Mouse (Mus musculus): ENCODE results near the gene Spcs2. TPM values are rescaled to one million over a fixed set of nuclear protein-coding genes. Genes with fewer than 3 reads are reported as not detected.

Spcs2 gene
- polyA plus RNA-seq, 1 experiment from 2014 or later, result 189 TPM

DNA sequence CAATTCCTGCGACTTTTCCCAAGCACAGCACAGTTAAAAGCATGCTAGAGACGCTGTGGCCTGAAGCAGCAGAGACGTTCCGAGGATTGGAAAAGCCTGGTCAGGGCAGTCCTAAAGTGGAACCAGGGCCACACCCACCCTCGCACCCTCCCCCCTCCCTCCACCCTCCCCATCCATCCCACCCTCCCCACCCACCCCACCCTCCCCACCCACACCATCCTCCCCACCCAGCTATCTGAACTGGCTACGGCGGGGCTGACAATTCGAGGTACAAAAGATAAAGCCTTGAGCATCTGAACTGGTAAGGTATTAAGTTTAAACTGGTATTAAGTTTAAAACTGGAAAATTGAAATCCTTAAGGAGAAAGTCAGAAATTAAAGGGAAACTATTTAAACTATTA, 59.7 kb downstream of the Spcs2 start:
- Histone ChIP-seq H3K4me2 (ENCODE audit: low read depth, low read length) (peak overlapping the region; percentile 62), H3K27ac (ENCODE audit: low read length) (peak overlapping the region; percentile 91), H3K9me3 (replicated peaks; ENCODE audit: control insufficient read depth, low read length) (no peaks in the 10 kb centered on the region), H3K4me3 (ENCODE audit: low read depth, low read length) (peak overlapping the region; percentile 30), H3K4me1 (ENCODE audit: control insufficient read depth, low read depth, low read length) (peaks cover 26% of the 10 kb centered on the region), H3K9ac (ENCODE audit: low read depth, low read length) (peak overlapping the region; percentile 23; the same call in 1 of the 2 replicates), H3K36me3 (ENCODE audit: control insufficient read depth, insufficient read depth) (no peaks in the 10 kb centered on the region), H3K27me3 (ENCODE audit: control insufficient read depth, insufficient read depth, low read depth, low read length) (no peaks in the 10 kb centered on the region)
- 41% methylated on average over 8 of the region's 8 CpGs for WGBS (ENCODE audit: insufficient replicate concordance)
- peak; percentile 88 for ATAC-seq (ENCODE audit: low read depth)

DNA sequence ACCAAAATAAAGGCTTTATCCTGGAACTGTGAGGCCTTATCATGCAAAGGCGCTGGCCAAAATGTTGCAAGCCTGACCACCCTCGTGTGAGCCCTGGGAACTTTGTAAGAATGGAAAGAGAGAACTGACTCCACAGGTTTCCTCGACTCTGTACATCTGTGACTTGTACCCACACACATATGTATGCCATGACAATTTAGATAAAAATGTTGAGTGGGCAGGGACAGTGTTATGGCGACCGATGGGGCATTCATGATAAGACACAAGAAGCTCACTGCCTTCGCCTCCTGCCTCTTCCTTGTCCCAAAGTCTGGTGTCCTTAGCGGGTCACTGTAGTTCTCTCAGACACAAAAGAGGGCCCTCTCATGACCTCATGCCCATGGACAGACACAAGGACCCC, 64.1 kb downstream of the Spcs2 start:
- Histone ChIP-seq H3K9me3 (replicated peaks; ENCODE audit: control insufficient read depth, low read length) (no peaks in the 10 kb centered on the region), H3K4me3 (ENCODE audit: low read depth, low read length) (no peak overlapping the region), H3K4me2 (ENCODE audit: low read depth, low read length) (peak overlapping the region; percentile 43), H3K27ac (ENCODE audit: low read length) (peak overlapping the region; percentile 76), H3K9ac (ENCODE audit: low read depth, low read length) (peak overlapping the region; percentile 27), H3K36me3 (ENCODE audit: control insufficient read depth, insufficient read depth) (no peaks in the 10 kb centered on the region), H3K4me1 (ENCODE audit: control insufficient read depth, low read depth, low read length) (peaks cover 29% of the 10 kb centered on the region), H3K27me3 (ENCODE audit: control insufficient read depth, insufficient read depth, low read depth, low read length) (peaks cover 16% of the 10 kb centered on the region)
- ATAC-seq (ENCODE audit: low read depth), result peak; percentile 62
- WGBS (ENCODE audit: insufficient replicate concordance), result 35% methylated on average over 7 of the region's 7 CpGs

DNA sequence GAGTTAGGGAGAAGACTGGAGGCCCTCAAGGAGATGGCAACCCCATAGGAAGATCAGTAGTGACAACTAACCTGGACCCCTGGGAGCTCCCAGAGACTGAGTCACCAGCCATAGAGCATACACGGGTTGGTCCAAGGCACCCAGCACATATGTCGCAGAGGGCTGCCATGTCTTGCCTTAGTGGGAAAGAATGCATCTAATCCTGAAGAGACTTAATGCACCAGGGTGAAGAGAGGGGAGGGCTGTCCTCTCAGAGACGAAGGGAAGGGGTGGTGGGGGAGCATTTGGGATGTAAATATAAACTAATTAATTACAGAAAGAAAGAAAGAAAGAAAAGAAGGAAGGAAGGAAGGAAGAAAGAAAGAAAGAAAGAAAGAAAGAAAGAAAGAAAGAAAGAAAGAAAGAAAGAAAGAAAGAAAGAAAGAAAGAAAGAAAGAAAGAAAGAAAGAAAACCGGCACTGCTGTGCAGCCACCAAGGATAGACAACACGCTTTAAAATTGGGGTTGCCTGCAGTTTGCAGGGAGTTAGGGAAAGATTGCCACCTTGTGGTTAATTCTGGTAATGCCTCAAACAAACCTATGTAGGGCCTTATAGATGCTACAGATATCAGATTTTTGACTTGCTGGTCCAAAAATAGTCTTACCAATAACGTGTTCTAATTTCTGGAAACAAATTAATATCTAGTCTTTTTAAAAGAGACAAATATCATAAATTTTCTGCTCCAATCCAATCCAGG, 65.2 kb downstream of the Spcs2 start:
- H3K9me3 ChIP-seq (replicated peaks; ENCODE audit: control insufficient read depth, low read length), result no peaks in the 10 kb centered on the region
- H3K27ac ChIP-seq (ENCODE audit: low read length), result no peak overlapping the region; the same call in 1 of the 2 replicates
- H3K9ac ChIP-seq (ENCODE audit: low read depth, low read length), result no peak overlapping the region
- H3K36me3 ChIP-seq (ENCODE audit: control insufficient read depth, insufficient read depth), result no peaks in the 10 kb centered on the region
- 33% methylated on average over 6 of the region's 6 CpGs for WGBS (ENCODE audit: insufficient replicate concordance)
- no peak for ATAC-seq (ENCODE audit: low read depth)
- H3K4me2 ChIP-seq (ENCODE audit: low read depth, low read length), result no peak overlapping the region
- H3K27me3 ChIP-seq (ENCODE audit: control insufficient read depth, insufficient read depth, low read depth, low read length), result peaks cover 16% of the 10 kb centered on the region
- H3K4me3 ChIP-seq (ENCODE audit: low read depth, low read length), result no peak overlapping the region
- H3K4me1 ChIP-seq (ENCODE audit: control insufficient read depth, low read depth, low read length), result peaks cover 23% of the 10 kb centered on the region

DNA sequence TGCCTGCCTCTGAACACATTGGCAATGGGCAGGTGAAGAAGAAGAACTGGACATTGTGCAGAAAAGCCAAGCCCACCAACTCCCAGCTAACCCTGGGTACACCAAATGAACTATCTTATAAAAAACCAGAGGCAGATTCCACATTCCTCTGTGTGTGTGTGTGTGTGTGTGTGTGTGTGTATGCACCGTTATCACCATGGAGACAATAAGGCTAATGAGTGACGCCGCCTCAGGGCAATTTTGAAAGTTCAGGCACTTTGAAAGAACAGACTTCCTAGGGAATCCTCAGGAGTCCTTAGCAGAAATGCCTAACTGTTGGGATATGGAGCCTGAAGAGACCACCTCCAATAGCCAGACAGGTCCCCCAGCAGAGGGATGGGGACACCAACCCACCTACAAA, 66.0 kb downstream of the Spcs2 start:
- Histone ChIP-seq H3K27ac (ENCODE audit: low read length) (no peak overlapping the region), H3K4me2 (ENCODE audit: low read depth, low read length) (no peak overlapping the region), H3K36me3 (ENCODE audit: control insufficient read depth, insufficient read depth) (no peaks in the 10 kb centered on the region), H3K4me3 (ENCODE audit: low read depth, low read length) (no peak overlapping the region), H3K9ac (ENCODE audit: low read depth, low read length) (no peak overlapping the region), H3K4me1 (ENCODE audit: control insufficient read depth, low read depth, low read length) (peaks cover 17% of the 10 kb centered on the region), H3K9me3 (replicated peaks; ENCODE audit: control insufficient read depth, low read length) (no peaks in the 10 kb centered on the region), H3K27me3 (ENCODE audit: control insufficient read depth, insufficient read depth, low read depth, low read length) (peaks cover 16% of the 10 kb centered on the region)
- ATAC-seq (ENCODE audit: low read depth), result no peak
- 82% methylated on average over 3 of the region's 3 CpGs for WGBS (ENCODE audit: insufficient replicate concordance)

DNA sequence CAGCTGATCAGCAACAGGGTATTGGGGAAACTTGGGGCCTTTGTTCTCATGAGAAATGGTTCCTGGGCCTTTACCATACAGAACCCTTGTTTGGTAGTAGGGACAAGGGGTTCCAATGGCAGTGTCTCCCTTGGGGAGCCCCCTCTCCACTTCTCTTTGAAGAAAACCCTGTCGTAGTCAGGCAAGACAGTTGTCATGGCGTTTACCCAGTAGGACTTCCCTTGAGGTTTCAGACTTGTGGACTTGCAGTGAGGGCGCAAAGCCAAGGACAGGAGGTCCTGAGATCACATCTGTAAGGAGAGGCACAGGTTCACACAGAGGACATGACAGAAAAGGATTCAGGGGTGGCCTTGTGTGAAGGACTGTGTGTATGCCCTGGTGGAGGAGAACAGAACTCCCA, 66.8 kb downstream of the Spcs2 start:
- Histone ChIP-seq H3K4me3 (ENCODE audit: low read depth, low read length) (no peak overlapping the region), H3K27me3 (ENCODE audit: control insufficient read depth, insufficient read depth, low read depth, low read length) (peaks cover 16% of the 10 kb centered on the region), H3K9me3 (replicated peaks; ENCODE audit: control insufficient read depth, low read length) (no peaks in the 10 kb centered on the region), H3K9ac (ENCODE audit: low read depth, low read length) (no peak overlapping the region), H3K27ac (ENCODE audit: low read length) (no peak overlapping the region), H3K36me3 (ENCODE audit: control insufficient read depth, insufficient read depth) (no peaks in the 10 kb centered on the region), H3K4me1 (ENCODE audit: control insufficient read depth, low read depth, low read length) (peaks cover 17% of the 10 kb centered on the region), H3K4me2 (ENCODE audit: low read depth, low read length) (no peak overlapping the region)
- ATAC-seq (ENCODE audit: low read depth), result no peak
- 56% methylated on average over 3 of the region's 3 CpGs for WGBS (ENCODE audit: insufficient replicate concordance)

DNA sequence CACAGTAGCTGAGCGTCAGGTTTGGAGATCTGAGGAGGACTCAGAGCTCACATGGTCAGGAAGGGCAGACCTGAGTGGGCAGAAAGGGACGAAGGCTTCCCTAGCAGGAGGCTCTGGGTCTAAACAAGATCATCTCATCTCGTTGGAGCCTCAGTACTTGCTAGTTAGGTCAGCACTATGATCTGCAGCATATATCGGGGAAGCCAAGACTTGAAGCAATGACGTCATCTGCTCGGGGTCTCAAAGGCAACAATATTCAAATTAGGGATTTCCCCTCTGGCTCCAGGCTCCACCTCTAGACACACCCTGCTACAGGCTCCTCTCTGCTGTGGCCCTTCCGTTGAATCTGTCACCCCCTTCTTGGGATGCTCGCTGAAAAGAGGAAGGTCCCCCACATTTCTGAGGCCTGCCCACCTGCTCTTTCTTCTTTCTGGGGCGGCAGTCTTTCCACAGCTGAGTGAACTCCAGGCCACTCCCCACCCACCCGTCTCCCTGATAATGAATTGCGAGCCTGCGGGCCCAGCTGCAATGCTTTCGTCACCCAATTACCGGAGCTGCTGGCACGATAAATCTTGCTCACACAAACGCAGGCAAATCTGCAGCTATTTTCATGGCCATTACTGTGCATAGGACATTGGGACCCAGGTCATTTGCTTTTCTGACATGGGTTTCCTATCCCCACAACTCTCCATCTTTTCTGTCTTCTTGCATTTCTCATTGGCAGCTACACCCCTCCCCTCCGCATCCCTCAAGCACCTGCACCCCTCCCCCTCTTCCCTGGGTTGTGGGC, 67.9 kb downstream of the Spcs2 start:
- peaks cover 17% of the 10 kb centered on the region for H3K4me1 ChIP-seq (ENCODE audit: control insufficient read depth, low read depth, low read length)
- no peak overlapping the region for H3K4me2 ChIP-seq (ENCODE audit: low read depth, low read length)
- H3K27me3 ChIP-seq (ENCODE audit: control insufficient read depth, insufficient read depth, low read depth, low read length), result peaks cover 16% of the 10 kb centered on the region
- H3K36me3 ChIP-seq (ENCODE audit: control insufficient read depth, insufficient read depth), result no peaks in the 10 kb centered on the region
- 13% methylated on average over 17 of the region's 17 CpGs for WGBS (ENCODE audit: insufficient replicate concordance)
- H3K27ac ChIP-seq (ENCODE audit: low read length), result no peak overlapping the region
- no peak overlapping the region for H3K4me3 ChIP-seq (ENCODE audit: low read depth, low read length)
- no peak for ATAC-seq (ENCODE audit: low read depth)
- H3K9me3 ChIP-seq (replicated peaks; ENCODE audit: control insufficient read depth, low read length), result no peaks in the 10 kb centered on the region
- H3K9ac ChIP-seq (ENCODE audit: low read depth, low read length), result no peak overlapping the region

DNA sequence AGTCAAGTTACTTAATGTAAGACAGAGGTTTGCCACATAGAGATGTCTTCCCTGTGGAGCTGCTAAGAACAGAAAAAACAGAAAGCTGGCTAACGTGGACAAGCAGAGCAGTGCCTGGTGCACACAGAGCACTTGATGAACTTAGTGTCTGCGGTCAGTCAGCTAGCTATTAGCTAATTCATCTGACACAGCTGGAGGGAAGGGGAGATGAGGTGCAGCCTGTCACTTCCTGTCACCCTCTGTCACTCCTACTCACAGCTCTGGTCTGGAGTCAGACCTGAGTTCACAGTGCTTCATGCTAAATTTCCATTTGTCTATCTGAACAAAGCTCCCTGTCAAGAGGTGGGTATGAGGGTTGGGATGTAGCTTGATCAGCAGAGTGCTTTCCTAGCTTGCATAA, 69.2 kb downstream of the Spcs2 start:
- H3K9ac ChIP-seq (ENCODE audit: low read depth, low read length), result no peak overlapping the region
- H3K9me3 ChIP-seq (replicated peaks; ENCODE audit: control insufficient read depth, low read length), result no peaks in the 10 kb centered on the region
- H3K27me3 ChIP-seq (ENCODE audit: control insufficient read depth, insufficient read depth, low read depth, low read length), result peaks cover 16% of the 10 kb centered on the region
- no peak for ATAC-seq (ENCODE audit: low read depth)
- no peak overlapping the region for H3K27ac ChIP-seq (ENCODE audit: low read length)
- H3K36me3 ChIP-seq (ENCODE audit: control insufficient read depth, insufficient read depth), result no peaks in the 10 kb centered on the region
- peaks cover 11% of the 10 kb centered on the region for H3K4me1 ChIP-seq (ENCODE audit: control insufficient read depth, low read depth, low read length)
- H3K4me3 ChIP-seq (ENCODE audit: low read depth, low read length), result no peak overlapping the region
- no peak overlapping the region for H3K4me2 ChIP-seq (ENCODE audit: low read depth, low read length)
- 48% methylated on average over 2 of the region's 2 CpGs for WGBS (ENCODE audit: insufficient replicate concordance)

DNA sequence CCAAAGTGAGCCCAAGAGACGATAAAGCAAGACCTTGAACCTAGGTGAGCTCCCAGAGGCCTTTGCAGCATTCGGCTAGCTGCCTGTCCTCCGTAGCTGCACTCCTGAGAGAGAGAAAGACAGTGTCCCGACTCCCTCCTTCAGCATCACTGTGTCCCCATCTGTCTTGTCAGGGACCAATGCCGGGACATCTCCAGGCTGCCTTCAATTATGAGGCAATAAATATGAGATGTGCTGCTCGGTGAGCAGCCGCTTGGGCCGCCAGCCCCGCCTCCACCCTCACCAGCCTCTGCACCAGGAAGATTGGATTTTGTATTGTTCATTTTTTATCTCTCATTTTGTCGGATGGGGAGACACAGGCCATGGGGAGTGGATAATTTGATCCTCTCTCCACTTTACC, 72.4 kb downstream of the Spcs2 start:
- no peak for ATAC-seq (ENCODE audit: low read depth)
- H3K4me1 ChIP-seq (ENCODE audit: control insufficient read depth, low read depth, low read length), result peaks cover 3% of the 10 kb centered on the region; the same call in 1 of the 2 replicates
- H3K4me3 ChIP-seq (ENCODE audit: low read depth, low read length), result no peak overlapping the region
- peaks cover 9% of the 10 kb centered on the region for H3K27me3 ChIP-seq (ENCODE audit: control insufficient read depth, insufficient read depth, low read depth, low read length)
- H3K27ac ChIP-seq (ENCODE audit: low read length), result no peak overlapping the region
- H3K9ac ChIP-seq (ENCODE audit: low read depth, low read length), result no peak overlapping the region
- 65% methylated on average over 10 of the region's 10 CpGs for WGBS (ENCODE audit: insufficient replicate concordance)
- H3K9me3 ChIP-seq (replicated peaks; ENCODE audit: control insufficient read depth, low read length), result no peaks in the 10 kb centered on the region
- H3K4me2 ChIP-seq (ENCODE audit: low read depth, low read length), result no peak overlapping the region
- H3K36me3 ChIP-seq (ENCODE audit: control insufficient read depth, insufficient read depth), result no peaks in the 10 kb centered on the region

DNA sequence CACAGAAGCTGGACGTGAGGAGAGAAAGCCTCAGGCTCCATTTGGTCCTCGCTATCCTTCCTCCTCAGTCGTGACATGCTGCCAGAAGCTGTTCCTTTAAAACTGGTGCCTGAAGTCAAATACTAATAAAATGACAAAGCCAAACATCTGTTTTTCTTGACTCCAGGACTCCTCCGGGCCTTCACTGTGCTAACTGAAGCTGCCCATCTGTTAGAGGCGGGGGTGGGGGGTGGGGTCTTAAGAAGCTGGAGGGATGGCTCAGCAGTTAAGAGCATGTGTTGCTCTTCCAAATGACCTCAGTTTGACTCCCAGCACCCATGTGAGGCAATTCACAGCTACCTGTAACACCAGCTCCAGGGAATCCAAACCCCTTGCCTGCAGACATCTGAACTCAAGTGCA, 74.7 kb downstream of the Spcs2 start:
- no peak overlapping the region for H3K9ac ChIP-seq (ENCODE audit: low read depth, low read length)
- 50% methylated on average over 5 of the region's 5 CpGs for WGBS (ENCODE audit: insufficient replicate concordance)
- no peak overlapping the region for H3K27ac ChIP-seq (ENCODE audit: low read length)
- ATAC-seq (ENCODE audit: low read depth), result no peak
- no peaks in the 10 kb centered on the region for H3K27me3 ChIP-seq (ENCODE audit: control insufficient read depth, insufficient read depth, low read depth, low read length)
- no peaks in the 10 kb centered on the region for H3K4me1 ChIP-seq (ENCODE audit: control insufficient read depth, low read depth, low read length)
- H3K4me2 ChIP-seq (ENCODE audit: low read depth, low read length), result no peak overlapping the region
- H3K4me3 ChIP-seq (ENCODE audit: low read depth, low read length), result no peak overlapping the region
- no peaks in the 10 kb centered on the region for H3K36me3 ChIP-seq (ENCODE audit: control insufficient read depth, insufficient read depth)
- no peaks in the 10 kb centered on the region for H3K9me3 ChIP-seq (replicated peaks; ENCODE audit: control insufficient read depth, low read length)
